Mouse (Mus musculus) limb, embryonic 13.5 days (tissue): ENCODE results near the gene Rtkn2. TPM values are rescaled to one million over a fixed set of nuclear protein-coding genes. Genes with fewer than 3 reads are reported as not detected.

Source experiments
- ATAC-seq: fragments of 200-750 bp; cut with Nextera tagmentation; 2 replicates; pipeline ENCODE4 v1.8.0; 2017; ENCODE audit warnings: low read depth, moderate number of reproducible peaks, moderate TSS enrichment; ENCODE audit not compliant: low FRiP score
- H3K27ac ChIP-seq: fragments of 300-500 bp; sonication (generic); 2 replicates; pipeline ENCODE4 v1.5.1; 2015; ENCODE audit warnings: inconsistent platforms, mild to moderate bottlenecking, moderate library complexity
- H3K27me3 ChIP-seq: fragments of 300-500 bp; sonication (generic); 2 replicates; pipeline ENCODE4 v1.6.1; 2015; ENCODE audit warnings: mild to moderate bottlenecking, inconsistent platforms
- H3K36me3 ChIP-seq: fragments of 300-500 bp; sonication (generic); 2 replicates; pipeline ENCODE4 v1.6.1; 2015; ENCODE audit warnings: inconsistent platforms, mild to moderate bottlenecking, moderate library complexity
- H3K4me1 ChIP-seq: fragments of 300-500 bp; sonication (generic); 2 replicates; pipeline ENCODE4 v1.6.1; 2015; ENCODE audit warnings: inconsistent platforms
- H3K4me2 ChIP-seq: fragments of 300-500 bp; sonication (generic); replicated peaks from 2 replicates; pipeline ENCODE4 v1.6.1; 2015; ENCODE audit warnings: inconsistent platforms, mild to moderate bottlenecking, moderate library complexity
- H3K4me3 ChIP-seq: fragments of 300-500 bp; sonication (generic); 2 replicates; pipeline ENCODE4 v1.5.1; 2015; ENCODE audit warnings: moderate library complexity, mild to moderate bottlenecking, inconsistent platforms
- H3K9ac ChIP-seq: fragments of 300-500 bp; sonication (generic); 2 replicates; pipeline ENCODE4 v1.6.1; 2015; ENCODE audit warnings: mild to moderate bottlenecking, inconsistent platforms
- H3K9me3 ChIP-seq: fragments of 300-500 bp; sonication (generic); 2 replicates; pipeline ENCODE4 v1.6.1; 2016; ENCODE audit warnings: inconsistent platforms
- WGBS: fragments of 180-500 bp; shearing (Covaris S2); methylation state at CpG from one replicate; pipeline ENCODE4 v1.1.7; 2015; 5-methylcytosine and 5-hydroxymethylcytosine counted together
- polyA plus RNA-seq: library from polyadenylated mRNA; unstranded; fragments of >200 nt; fragmentation: Nextera tagmentation; extraction: Ambion mirVana; gene quantifications from 2 replicates; pipeline ENCODE4 v1.2.1, GENCODE M21; 2015

The Rtkn2 gene
- polyA plus RNA-seq, 1 experiment from 2014 or later = 9.2 TPM

DNA sequence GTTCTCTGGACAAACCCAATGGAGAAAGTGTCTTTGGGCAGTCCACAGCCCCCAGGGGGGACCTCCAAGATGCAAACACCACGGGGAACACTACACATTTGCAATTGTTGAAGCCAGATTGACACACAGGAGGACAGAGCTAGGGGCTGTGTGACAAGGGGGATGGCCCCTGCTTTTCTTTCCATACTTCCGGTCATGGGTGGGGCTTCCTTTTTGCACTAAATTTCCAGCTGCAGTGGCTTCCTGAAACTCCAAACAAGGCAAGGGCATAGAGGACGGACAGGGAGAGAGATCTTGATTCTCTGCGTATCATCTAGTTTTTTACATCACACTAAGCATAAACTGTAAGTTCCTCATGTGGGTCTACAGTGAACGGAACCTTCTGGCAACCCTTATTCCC, 88.6 kb downstream of the Rtkn2 start:
- no peak overlapping the region for H3K27ac ChIP-seq
- ATAC-seq = no peak
- H3K4me2 ChIP-seq = no peak overlapping the region
- H3K4me1 ChIP-seq = no peaks in the 10 kb centered on the region
- 87% methylated on average over 5 of the region's 5 CpGs for WGBS
- no peaks in the 10 kb centered on the region for H3K9me3 ChIP-seq
- H3K36me3 ChIP-seq = no peaks in the 10 kb centered on the region
- H3K9ac ChIP-seq = no peak overlapping the region
- no peaks in the 10 kb centered on the region for H3K27me3 ChIP-seq
- no peak overlapping the region for H3K4me3 ChIP-seq

DNA sequence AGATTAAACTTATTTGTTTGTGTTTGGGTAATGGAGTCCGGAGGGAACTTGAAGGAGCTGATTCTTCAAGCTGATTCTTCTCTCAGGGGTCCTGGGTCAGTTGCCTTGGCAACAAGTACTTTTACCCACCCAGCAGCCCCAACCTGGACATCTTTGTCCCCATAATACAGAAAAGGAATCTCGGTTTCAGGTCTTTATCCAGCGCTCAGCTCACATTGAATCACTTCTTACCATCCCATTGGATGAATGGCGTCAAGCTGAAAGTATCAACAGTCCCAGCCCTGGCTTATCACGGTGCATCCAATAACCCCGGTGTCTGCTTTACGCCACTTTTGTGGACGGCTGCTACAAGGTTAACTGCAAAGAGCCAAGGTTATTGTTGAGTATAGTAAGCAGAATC, 89.1 kb downstream of the Rtkn2 start:
- H3K4me2 ChIP-seq = no peak overlapping the region
- no peaks in the 10 kb centered on the region for H3K4me1 ChIP-seq
- no peaks in the 10 kb centered on the region for H3K9me3 ChIP-seq
- H3K27me3 ChIP-seq = no peaks in the 10 kb centered on the region
- H3K36me3 ChIP-seq = no peaks in the 10 kb centered on the region
- ATAC-seq = no peak
- H3K9ac ChIP-seq = no peak overlapping the region
- H3K4me3 ChIP-seq = no peak overlapping the region
- H3K27ac ChIP-seq = no peak overlapping the region
- WGBS = 89% methylated on average over 8 of the region's 8 CpGs

- Histone ChIP-seq H3K27me3 (no peaks in the 10 kb centered on the region), H3K27ac (no peak overlapping the region), H3K4me2 (no peak overlapping the region), H3K36me3 (no peaks in the 10 kb centered on the region), H3K9ac (no peak overlapping the region), H3K4me3 (no peak overlapping the region), H3K9me3 (no peaks in the 10 kb centered on the region), H3K4me1 (no peaks in the 10 kb centered on the region)
- WGBS = 83% methylated on average over 7 of the region's 7 CpGs
- ATAC-seq = no peak
Observed at GRCm38 (mm10) chr10:68071041-68071440, 91.7 kb downstream of the Rtkn2 start.

DNA sequence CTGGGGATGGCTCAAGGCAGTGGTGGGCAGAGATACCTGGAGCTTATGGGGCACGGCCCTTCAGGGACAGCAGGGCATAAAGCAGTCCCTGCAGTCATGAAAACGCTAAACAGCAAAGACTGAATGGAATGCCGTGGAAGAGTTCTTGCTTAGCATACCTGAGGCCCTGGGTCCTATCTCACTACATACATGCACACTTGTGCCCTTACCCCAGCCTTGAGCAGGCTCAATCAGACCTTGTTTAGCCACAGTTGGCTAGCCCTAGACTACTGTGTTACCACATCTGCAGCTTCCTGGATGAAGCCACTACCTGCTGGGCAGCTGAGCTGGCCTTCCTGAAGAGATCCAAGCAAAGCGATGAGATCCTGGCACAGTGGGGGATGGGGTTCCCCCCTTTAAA, 93.3 kb downstream of the Rtkn2 start:
- H3K9me3 ChIP-seq = no peaks in the 10 kb centered on the region
- no peak for ATAC-seq
- H3K4me2 ChIP-seq = no peak overlapping the region
- no peak overlapping the region for H3K4me3 ChIP-seq
- no peak overlapping the region for H3K27ac ChIP-seq
- H3K27me3 ChIP-seq = no peaks in the 10 kb centered on the region
- 89% methylated on average over 4 of the region's 4 CpGs for WGBS
- H3K4me1 ChIP-seq = no peaks in the 10 kb centered on the region
- no peaks in the 10 kb centered on the region for H3K36me3 ChIP-seq
- H3K9ac ChIP-seq = no peak overlapping the region

DNA sequence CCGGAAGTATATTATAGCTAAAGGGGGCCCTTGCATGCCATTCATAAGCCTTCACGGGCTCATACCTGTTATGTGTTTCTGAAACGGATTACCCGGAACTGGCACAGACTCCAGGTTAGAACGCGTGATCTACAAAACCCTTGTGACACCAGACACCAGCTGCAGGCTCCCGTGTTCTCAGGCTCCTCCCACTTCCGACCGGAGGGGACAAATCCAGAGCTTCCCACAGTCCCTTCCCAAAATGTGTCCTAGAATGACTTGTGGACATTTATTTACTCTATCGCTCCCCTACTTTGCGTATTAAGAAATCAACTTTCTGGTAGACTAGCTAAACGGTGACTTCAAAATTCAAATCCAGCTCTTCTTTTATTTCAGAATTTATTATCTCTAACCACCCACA, 94.9 kb downstream of the Rtkn2 start:
- Histone ChIP-seq H3K36me3 (no peaks in the 10 kb centered on the region), H3K9me3 (no peaks in the 10 kb centered on the region), H3K4me2 (no peak overlapping the region), H3K27ac (no peak overlapping the region), H3K9ac (no peak overlapping the region), H3K4me1 (no peaks in the 10 kb centered on the region), H3K4me3 (no peak overlapping the region), H3K27me3 (no peaks in the 10 kb centered on the region)
- no peak for ATAC-seq
- WGBS = 83% methylated on average over 12 of the region's 12 CpGs

DNA sequence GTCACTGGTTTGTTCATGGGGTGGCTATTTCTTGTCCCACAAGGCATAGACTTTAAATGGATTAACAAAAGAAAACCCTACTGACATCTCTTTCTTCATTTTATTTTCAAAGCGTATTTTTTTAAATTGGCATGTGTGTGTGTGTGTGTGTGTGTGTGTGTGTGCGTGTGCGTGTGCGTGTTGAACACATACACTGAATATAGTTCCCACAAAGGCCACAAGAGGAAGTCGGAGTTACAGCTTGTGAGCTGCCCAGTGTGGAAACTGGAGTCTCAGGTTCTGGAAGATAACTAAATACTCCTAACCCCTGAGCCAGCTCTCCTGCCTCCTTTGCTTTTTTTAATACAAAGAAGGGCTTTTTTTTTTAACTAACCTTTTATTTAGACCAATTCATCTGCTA, 95.8 kb downstream of the Rtkn2 start:
- no peak for ATAC-seq
- no peak overlapping the region for H3K27ac ChIP-seq

DNA sequence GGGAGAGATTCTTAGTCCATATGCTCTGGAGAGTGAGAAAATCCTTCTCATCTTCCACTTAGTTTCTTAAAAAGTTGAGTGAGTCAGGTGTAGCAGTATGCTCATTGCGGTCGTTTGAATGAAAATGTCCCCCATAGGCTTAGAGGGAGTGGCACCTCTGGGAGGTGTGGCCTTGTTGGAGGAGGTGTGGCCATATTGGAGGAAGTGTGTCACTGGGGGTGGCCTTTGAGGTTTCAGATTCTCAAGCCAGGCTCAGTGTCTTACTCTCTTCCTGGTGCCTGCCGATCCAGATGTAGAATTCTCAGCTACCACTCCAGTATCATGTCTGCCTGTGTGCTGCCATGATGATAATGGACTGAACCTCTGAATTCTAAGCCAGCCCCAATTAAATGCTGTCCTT, 99.3 kb downstream of the Rtkn2 start:
- peaks cover 5% of the 10 kb centered on the region; the same call in 1 of the 2 replicates for H3K4me1 ChIP-seq
- no peak for ATAC-seq
- WGBS = 95% methylated on average over 3 of the region's 3 CpGs

More for the DNA sequence above, 95.8 kb downstream of the Rtkn2 start:
- Histone ChIP-seq H3K36me3 (no peaks in the 10 kb centered on the region), H3K27me3 (no peaks in the 10 kb centered on the region), H3K9ac (no peak overlapping the region), H3K4me2 (no peak overlapping the region), H3K4me3 (no peak overlapping the region), H3K4me1 (no peaks in the 10 kb centered on the region), H3K9me3 (no peaks in the 10 kb centered on the region)
- 88% methylated on average over 5 of the region's 5 CpGs for WGBS

DNA sequence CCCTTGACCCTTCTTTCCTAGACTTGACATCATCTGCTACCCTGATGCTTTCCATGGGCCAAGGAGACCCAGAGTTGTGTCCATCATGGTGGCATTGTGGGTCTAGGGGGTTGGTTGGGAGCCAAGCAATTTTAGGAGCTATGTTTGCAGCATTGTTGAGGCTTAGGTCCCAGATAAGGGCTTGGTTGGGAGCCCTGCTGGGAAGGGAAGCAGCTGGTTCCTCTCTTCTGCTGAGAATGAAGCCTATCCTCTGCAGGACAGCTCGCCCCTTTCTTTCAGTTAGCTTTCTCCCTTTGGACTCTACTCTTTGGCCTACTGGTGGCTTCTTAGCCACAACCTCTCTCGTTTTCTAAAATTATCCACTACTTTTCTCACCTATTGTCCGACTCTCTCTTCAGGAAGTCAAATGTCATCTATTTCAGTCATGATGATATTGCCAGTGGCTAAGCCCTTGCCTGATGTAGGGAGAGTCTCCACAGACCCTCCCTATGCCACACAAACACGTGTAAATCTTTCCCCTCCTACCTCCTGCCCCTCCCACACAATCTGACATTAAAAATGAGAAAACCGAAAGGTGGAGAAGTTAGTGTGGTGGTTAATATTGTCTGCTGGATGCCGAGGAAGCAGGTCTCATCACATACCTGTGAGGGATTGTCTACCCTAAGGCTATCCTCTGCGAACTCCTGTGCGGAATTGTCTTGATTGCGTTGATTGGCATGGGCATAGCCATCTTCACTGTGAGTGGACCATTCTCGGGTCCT, 100.7 kb downstream of the Rtkn2 start:
- no peaks in the 10 kb centered on the region for H3K9me3 ChIP-seq
- H3K4me3 ChIP-seq = no peak overlapping the region
- no peak overlapping the region for H3K27ac ChIP-seq
- no peak overlapping the region for H3K4me2 ChIP-seq
- H3K36me3 ChIP-seq = no peaks in the 10 kb centered on the region
- H3K27me3 ChIP-seq = no peaks in the 10 kb centered on the region
- H3K9ac ChIP-seq = no peak overlapping the region
- H3K4me1 ChIP-seq = peaks cover 5% of the 10 kb centered on the region; the same call in 1 of the 2 replicates
- no peak for ATAC-seq
- WGBS = 78% methylated on average over 10 of the region's 10 CpGs

More for the DNA sequence above, 99.3 kb downstream of the Rtkn2 start:
- no peaks in the 10 kb centered on the region for H3K36me3 ChIP-seq
- H3K9ac ChIP-seq = no peak overlapping the region
- no peak overlapping the region for H3K4me3 ChIP-seq
- H3K4me2 ChIP-seq = no peak overlapping the region
- H3K27ac ChIP-seq = no peak overlapping the region
- no peaks in the 10 kb centered on the region for H3K27me3 ChIP-seq
- H3K9me3 ChIP-seq = no peaks in the 10 kb centered on the region

- no peaks in the 10 kb centered on the region for H3K27me3 ChIP-seq
- no peaks in the 10 kb centered on the region for H3K9me3 ChIP-seq
- H3K27ac ChIP-seq = no peak overlapping the region
- WGBS = 55% methylated on average over 6 of the region's 6 CpGs
- no peak overlapping the region for H3K9ac ChIP-seq
- ATAC-seq = no peak
- no peaks in the 10 kb centered on the region for H3K36me3 ChIP-seq
- H3K4me3 ChIP-seq = no peak overlapping the region
- H3K4me2 ChIP-seq = no peak overlapping the region
- H3K4me1 ChIP-seq = peaks cover 6% of the 10 kb centered on the region; the same call in 1 of the 2 replicates
Observed at GRCm38 (mm10) chr10:68081712-68082111, 102.3 kb downstream of the Rtkn2 start.

DNA sequence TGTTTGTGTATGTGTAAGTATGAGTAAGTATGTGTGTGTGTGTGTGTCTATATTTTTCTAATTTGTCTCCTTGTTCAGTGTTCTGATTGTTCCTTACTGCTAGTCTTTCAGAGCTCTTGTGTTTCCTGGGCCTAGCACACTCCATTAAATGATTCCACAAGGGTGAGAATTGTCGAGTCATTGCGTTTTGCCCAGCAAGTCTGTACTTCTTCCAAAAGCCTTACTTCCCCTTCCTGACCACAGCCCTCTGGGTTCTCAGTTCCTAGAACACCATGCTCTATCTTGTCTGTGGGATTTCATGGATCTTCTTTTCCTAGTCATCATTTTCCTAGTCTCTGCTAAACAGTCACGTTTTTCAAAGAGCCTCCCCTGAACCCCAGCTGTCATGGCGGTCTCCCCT, 106.2 kb downstream of the Rtkn2 start:
- H3K4me2 ChIP-seq = no peak overlapping the region
- H3K27ac ChIP-seq = no peak overlapping the region
- H3K9me3 ChIP-seq = no peaks in the 10 kb centered on the region
- H3K36me3 ChIP-seq = no peaks in the 10 kb centered on the region
- H3K4me1 ChIP-seq = peaks cover 17% of the 10 kb centered on the region; the same call in 1 of the 2 replicates
- H3K4me3 ChIP-seq = no peak overlapping the region
- no peaks in the 10 kb centered on the region for H3K27me3 ChIP-seq
- 73% methylated on average over 4 of the region's 4 CpGs for WGBS
- no peak for ATAC-seq
- H3K9ac ChIP-seq = no peak overlapping the region

GRCm38 (mm10) chr10:68086973-68087372, 107.6 kb downstream of the Rtkn2 start:
- Histone ChIP-seq H3K4me3 (no peak overlapping the region), H3K4me1 (peaks cover 12% of the 10 kb centered on the region; the same call in 1 of the 2 replicates), H3K9ac (no peak overlapping the region), H3K27ac (peak overlapping the region; percentile 48; the same call in 1 of the 2 replicates), H3K36me3 (no peaks in the 10 kb centered on the region), H3K4me2 (no peak overlapping the region), H3K9me3 (no peaks in the 10 kb centered on the region), H3K27me3 (no peaks in the 10 kb centered on the region)
- no peak for ATAC-seq
- 44% methylated on average over 4 of the region's 4 CpGs for WGBS

DNA sequence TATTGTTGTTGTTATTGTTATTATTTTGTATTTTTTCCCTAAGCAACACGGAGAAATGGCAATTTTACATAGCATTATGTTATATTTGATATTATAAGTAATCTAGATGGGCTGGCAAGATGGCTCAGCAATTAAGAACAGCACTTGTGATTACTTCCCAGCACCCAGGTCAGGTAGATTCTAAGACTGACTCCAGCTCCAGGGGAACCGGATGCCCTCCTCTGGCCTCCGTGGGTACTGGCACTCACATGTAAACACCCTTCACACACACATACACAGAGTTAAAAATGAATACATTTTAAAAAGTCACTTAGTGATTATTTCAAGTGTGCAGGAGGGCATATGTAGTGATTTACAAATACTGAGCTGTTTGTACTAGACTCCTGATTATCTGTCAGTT, 108.4 kb downstream of the Rtkn2 start:
- H3K27ac ChIP-seq = no peak overlapping the region
- no peak overlapping the region for H3K4me3 ChIP-seq
- no peaks in the 10 kb centered on the region for H3K27me3 ChIP-seq
- H3K4me1 ChIP-seq = peaks cover 12% of the 10 kb centered on the region; the same call in 1 of the 2 replicates
- WGBS = 72% methylated on average over 3 of the region's 3 CpGs
- H3K9ac ChIP-seq = no peak overlapping the region
- H3K4me2 ChIP-seq = no peak overlapping the region
- ATAC-seq = no peak
- H3K36me3 ChIP-seq = no peaks in the 10 kb centered on the region
- H3K9me3 ChIP-seq = no peaks in the 10 kb centered on the region
